Mouse (Mus musculus) heart, postnatal 0 days (tissue): Measurements from ENCODE around the gene Phospho2.

Experiments
- CTCF ChIP-seq: IDR thresholded peaks from 2 replicates; pipeline ENCODE4 v1.5.1; 2016; ENCODE audit warnings: antibody characterized with exemption, control low read depth, low read depth
- EP300 ChIP-seq: IDR thresholded peaks from 2 replicates; pipeline ENCODE4 v1.6.1; 2016; ENCODE audit warnings: antibody characterized with exemption, low read depth

DNA sequence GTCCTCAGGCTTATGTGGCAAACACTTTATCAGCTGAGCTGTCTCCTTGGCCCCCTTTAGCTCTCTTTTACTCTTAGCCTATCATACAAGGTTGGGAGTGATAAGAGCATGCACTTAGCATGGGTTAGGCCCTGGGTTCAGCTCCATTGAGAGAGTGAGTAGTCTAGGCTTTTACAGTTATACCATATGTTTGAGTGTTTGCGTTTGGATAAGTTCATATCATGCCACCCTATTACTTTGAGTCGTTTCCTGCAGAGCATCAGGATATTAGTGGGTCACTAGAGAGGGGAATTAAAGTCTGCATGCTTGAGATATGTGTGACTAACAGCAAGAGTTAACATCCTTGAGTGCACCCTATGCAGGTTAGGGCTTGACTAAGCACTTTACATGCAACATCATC is 40.3 kb downstream of the Phospho2 start:
- TF ChIP-seq CTCF (no peak), EP300 (no peak)
